Comparison of ENCODE assay signal across 8 mouse cellular contexts in genomic region chr16:13667878-13668343, GRCm38 (mm10). TPM values are rescaled to one million over a fixed set of nuclear protein-coding genes. Genes with fewer than 3 reads are reported as not detected.
DNase-seq lines count a peak whose midpoint lies in the region; ATAC-seq lines count a peak whose summit lies in the region.

Parn (minus strand) TSS chr16:13668170.

- H3K4me1 ChIP-seq in brown adipose tissue, adult 24 weeks (ENCODE audit: control insufficient read depth, insufficient read depth, insufficient read length, low read length): peaks cover 3% of the 10 kb centered on the region; the same call in 1 of the 2 replicates
- peaks cover 5 to 16% of the 10 kb centered on the region in 2 experiments; a peak in 3 of 4 replicates for H3K4me1 ChIP-seq in heart, embryonic 14.5 days (ENCODE audit: control insufficient read depth in 2 of 2, insufficient read depth in 2 of 2, low read length in 2 of 2)
- peaks cover 40% of the 10 kb centered on the region for H3K4me1 ChIP-seq in liver, embryonic 13.5 days (replicated peaks)
- H3K4me1 ChIP-seq in stomach, embryonic 16.5 days (ENCODE audit: control insufficient read depth, insufficient read depth, low read length): peaks cover 14% of the 10 kb centered on the region; the same call in 1 of the 2 replicates

- ATAC-seq in heart, embryonic 14.5 days (ENCODE audit: insufficient number of reproducible peaks, insufficient read depth, low FRiP score, low read depth): peak; percentile 82
- ATAC-seq in liver, embryonic 13.5 days (ENCODE audit: low read depth): peak; percentile 81
- ATAC-seq in stomach, embryonic 16.5 days (ENCODE audit: insufficient read depth, low FRiP score): peak; percentile 89

- DNase-seq in CD4-positive, CD25-positive, alpha-beta regulatory T cell, adult 2 months (ENCODE audit: low read depth, low spot score): peak; percentile 98
- DNase-seq in fibroblast of lung, adult 2 months (ENCODE audit: low read depth): peak; percentile 77
- DNase-seq in kidney, postnatal 14 days: peak; percentile 95
- peak; percentile 91 for DNase-seq in liver, embryonic 13.5 days
- DNase-seq in neural tube, embryonic 10.5 days (ENCODE audit: extremely low spot score, low spot score): peak; percentile 90

- no peaks in the 10 kb centered on the region for H3K27me3 ChIP-seq in heart, embryonic 14.5 days (ENCODE audit: control insufficient read depth, insufficient read depth, low read length)
- no peaks in the 10 kb centered on the region for H3K27me3 ChIP-seq in liver, embryonic 13.5 days
- H3K27me3 ChIP-seq in stomach, embryonic 16.5 days (ENCODE audit: control insufficient read depth, insufficient read depth, low read length): no peaks in the 10 kb centered on the region

- peak within 1 kb of the TSS; percentile 72 for H3K4me2 ChIP-seq in heart, embryonic 14.5 days (ENCODE audit: low read length)
- H3K4me2 ChIP-seq in liver, embryonic 13.5 days: peak within 1 kb of the TSS; percentile 78
- H3K4me2 ChIP-seq in stomach, embryonic 16.5 days (ENCODE audit: low read depth, low read length): peak within 1 kb of the TSS; percentile 69

- H3K36me3 ChIP-seq in heart, embryonic 14.5 days (ENCODE audit: control insufficient read depth, insufficient read depth, low read length): peaks cover 33% of the 10 kb centered on the region
- peaks cover 21% of the 10 kb centered on the region for H3K36me3 ChIP-seq in liver, embryonic 13.5 days
- H3K36me3 ChIP-seq in stomach, embryonic 16.5 days (ENCODE audit: control insufficient read depth, insufficient read depth, low read length): no peaks in the 10 kb centered on the region

- H3K27ac ChIP-seq in brown adipose tissue, adult 24 weeks (replicated peaks; ENCODE audit: low read depth, low read length): peak within 1 kb of the TSS; percentile 59; the same call in 1 of the 2 replicates
- peak within 1 kb of the TSS; percentile 29 to 65 for H3K27ac ChIP-seq in heart, embryonic 14.5 days (replicated peaks in 1 of 2; ENCODE audit: control insufficient read depth in 1 of 2, insufficient read depth in 1 of 2, low read depth in 2 of 2, low read length in 2 of 2)
- H3K27ac ChIP-seq in liver, embryonic 13.5 days: peak within 1 kb of the TSS; percentile 75
- peak within 1 kb of the TSS; percentile 72 for H3K27ac ChIP-seq in stomach, embryonic 16.5 days (ENCODE audit: low read length)

- peak within 1 kb of the TSS; percentile 65 for H3K4me3 ChIP-seq in brown adipose tissue, adult 24 weeks (ENCODE audit: insufficient read depth, low read depth, low read length)
- peak within 1 kb of the TSS; percentile 59 to 64 for H3K4me3 ChIP-seq in heart, embryonic 14.5 days (ENCODE audit: control insufficient read depth in 1 of 2, insufficient read depth in 1 of 2, low read depth in 1 of 2, low read length in 2 of 2)
- peak within 1 kb of the TSS; percentile 74 for H3K4me3 ChIP-seq in liver, embryonic 13.5 days (replicated peaks)
- H3K4me3 ChIP-seq in stomach, embryonic 16.5 days (replicated peaks; ENCODE audit: low read length): peak within 1 kb of the TSS; percentile 84

- no peaks in the 10 kb centered on the region for H3K9me3 ChIP-seq in heart, embryonic 14.5 days (ENCODE audit: control insufficient read depth, low read length)
- no peaks in the 10 kb centered on the region for H3K9me3 ChIP-seq in liver, embryonic 13.5 days (replicated peaks)
- no peaks in the 10 kb centered on the region for H3K9me3 ChIP-seq in stomach, embryonic 16.5 days (replicated peaks; ENCODE audit: control insufficient read depth, low read length)

- peak within 1 kb of the TSS; percentile 76 for H3K9ac ChIP-seq in heart, embryonic 14.5 days (ENCODE audit: low read length)
- peak within 1 kb of the TSS; percentile 81 for H3K9ac ChIP-seq in liver, embryonic 13.5 days
- peak within 1 kb of the TSS; percentile 86 for H3K9ac ChIP-seq in stomach, embryonic 16.5 days (ENCODE audit: low read length)

- WGBS in heart, embryonic 14.5 days: under 1% methylated on average over 35 of the region's 35 CpGs
- under 1% methylated on average over 35 of the region's 35 CpGs for WGBS in liver, embryonic 13.5 days (ENCODE audit: insufficient replicate concordance)
- under 1% methylated on average over 35 of the region's 35 CpGs for WGBS in stomach, embryonic 16.5 days

RNA-seq across cellular contexts. Expression of gene Parn, which starts in this region (rescaled TPM):
- 16.9 and 18.7 TPM in 2 replicates for polyA plus RNA-seq in brown adipose tissue, adult 24 weeks (2012; ENCODE audit: insufficient read depth, insufficient read length, missing spikeins)
- 28.2 and 29.6 TPM in 2 replicates for polyA plus RNA-seq in heart, embryonic 14.5 days (2014; fragmentation: Nextera tagmentation; extraction: Ambion mirVana)
- polyA plus RNA-seq in liver, embryonic 13.5 days (2015; fragmentation: Nextera tagmentation; extraction: Ambion mirVana): 21.5 and 24.9 TPM in 2 replicates
- 38.7 and 42.1 TPM in 2 replicates for polyA plus RNA-seq in stomach, embryonic 16.5 days (2015; fragmentation: Nextera tagmentation; extraction: Ambion mirVana)

Comparison
In these comparisons a context has a peak if more than half of its experiments do, and no peak if none do; other contexts are left out.
1. Peak in every context shown above with its lines: DNase-seq, ATAC-seq, H3K4me3 ChIP-seq and H3K27ac ChIP-seq.